Mouse (Mus musculus) retina, adult 2 months (tissue): ENCODE measurements at regions not wholly inside any gene's neighbourhood (a gene's known extent, or its start where the extent isn't known, plus 50 kb on each side); places are given as distances from the start of the nearest gene placed in this dataset.

Experiments
- DNase-seq: peaks from one replicate; pipeline ENCODE4 v3.0.0-alpha.2; 2012; ENCODE audit warnings: low read depth, low spot score

DNA sequence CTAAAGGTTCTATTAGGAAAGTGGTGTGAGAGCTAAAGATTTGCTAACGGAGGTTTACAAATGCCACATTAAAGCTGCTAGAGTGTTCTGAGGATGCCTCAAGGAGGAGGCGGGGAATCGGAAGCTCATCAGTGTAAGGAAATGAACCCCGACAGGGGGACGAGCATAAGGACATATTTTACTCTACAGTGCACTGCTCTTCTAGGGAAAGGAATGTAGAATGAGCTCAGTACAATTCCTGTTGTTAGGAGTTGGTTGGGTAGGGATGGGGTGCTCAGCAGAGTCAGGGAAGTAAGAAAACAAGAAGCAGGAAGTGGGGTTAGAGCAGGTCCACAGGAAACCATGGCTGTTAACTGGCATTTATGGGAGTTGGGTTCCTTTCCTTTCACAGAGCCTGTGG lies 54.6 kb downstream of the Mex3b start:
- DNase-seq, result no peak

DNA sequence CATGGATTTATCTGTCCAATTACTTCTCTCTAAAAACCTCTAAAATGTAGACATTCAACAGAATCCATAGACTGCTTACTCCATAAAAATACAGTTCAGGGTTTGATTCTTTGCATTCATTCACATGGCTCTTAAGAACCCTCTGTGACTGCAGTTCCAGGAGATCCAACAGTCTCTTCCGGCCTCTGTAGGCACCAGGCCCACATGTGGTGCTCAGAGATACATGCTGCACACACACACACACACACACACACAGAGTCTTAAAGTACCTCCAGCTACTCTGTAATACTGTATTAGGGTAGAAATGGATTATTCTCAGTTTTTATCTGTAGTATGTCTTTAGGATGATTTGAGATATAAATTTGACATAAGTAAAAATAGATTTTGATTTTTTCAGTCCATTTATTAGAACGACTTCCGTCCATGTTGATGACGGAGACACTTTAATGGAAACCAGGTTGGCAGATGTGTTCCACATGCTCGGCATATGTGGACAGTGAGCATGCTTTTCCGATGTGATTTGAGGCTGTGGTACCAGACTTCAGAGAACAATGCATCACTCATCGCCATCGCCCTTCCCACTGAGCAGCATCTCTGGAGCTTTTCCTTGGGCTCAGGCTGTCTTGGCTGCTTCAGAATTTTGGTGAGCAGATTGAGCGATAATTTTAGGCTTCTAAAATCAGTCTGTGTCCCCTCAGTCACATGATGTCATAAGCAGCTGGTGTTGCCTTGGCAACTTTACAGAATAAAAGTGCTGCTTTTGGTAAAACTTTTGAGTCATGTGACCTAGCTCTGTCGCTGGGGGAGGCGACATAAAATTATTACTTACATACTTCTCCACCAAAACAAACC lies 56.3 kb downstream of the Mex3b start:
- DNase-seq, result no peak

DNA sequence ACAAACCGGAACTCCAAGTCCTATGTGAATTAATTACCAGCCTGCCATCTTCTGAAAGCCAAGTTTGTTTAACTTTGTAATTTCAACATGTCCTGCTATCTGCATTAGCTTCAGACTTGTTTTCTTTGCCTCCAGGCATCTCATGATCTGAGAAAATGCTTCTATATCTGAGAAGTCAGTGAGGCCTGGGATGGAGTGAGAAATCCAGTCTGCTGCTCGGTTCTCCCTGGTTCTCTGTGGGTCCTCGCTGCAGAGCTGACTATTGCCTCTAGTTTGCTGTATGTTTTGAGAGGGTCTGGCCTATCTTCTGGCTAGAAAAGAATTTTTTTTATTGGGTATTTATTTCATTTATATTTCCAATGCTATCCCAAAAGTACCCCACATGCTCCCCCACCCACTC lies 57.0 kb downstream of the Mex3b start:
- DNase-seq, result no peak

DNA sequence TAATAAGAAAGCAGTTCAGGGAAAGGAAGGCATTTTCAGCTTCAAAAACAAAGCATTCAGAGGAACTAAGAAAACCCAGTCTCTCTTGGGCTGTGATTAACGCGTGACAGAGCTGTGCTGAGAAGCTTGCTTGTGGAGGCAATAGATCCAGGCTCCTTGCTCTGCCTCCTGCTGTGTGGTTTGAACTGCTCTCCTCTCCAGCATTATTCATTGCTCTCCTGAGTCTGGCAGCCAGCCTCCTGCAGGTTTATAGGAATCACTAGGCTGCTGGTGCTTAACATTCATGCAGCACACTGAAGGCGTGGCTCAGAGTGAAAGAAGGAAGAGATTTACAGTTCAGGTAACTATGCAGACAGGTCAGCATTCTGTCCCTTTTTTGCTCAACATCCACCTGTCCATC lies 71.2 kb downstream of the Mex3b start:
- DNase-seq, result no peak

DNA sequence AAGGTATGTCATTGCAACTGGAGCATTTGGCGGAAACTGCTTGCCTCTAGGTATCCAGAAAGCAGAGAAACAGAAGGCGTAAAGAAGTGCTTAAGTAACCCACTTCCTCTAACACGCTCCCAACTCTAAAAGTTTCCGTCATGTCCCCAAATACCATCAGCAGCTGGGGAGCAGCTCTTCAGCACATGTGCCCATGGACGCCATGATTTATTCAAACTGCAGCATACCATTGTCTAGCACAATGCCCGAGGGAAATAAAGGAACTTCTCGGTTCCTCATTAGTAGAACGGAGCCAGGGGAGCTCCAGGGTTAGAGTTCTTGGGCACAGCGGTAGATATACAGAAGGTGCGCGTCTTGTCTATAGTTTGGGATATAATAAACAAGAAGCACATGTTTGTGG lies 72.4 kb downstream of the Mex3b start:
- DNase-seq, result no peak

DNA sequence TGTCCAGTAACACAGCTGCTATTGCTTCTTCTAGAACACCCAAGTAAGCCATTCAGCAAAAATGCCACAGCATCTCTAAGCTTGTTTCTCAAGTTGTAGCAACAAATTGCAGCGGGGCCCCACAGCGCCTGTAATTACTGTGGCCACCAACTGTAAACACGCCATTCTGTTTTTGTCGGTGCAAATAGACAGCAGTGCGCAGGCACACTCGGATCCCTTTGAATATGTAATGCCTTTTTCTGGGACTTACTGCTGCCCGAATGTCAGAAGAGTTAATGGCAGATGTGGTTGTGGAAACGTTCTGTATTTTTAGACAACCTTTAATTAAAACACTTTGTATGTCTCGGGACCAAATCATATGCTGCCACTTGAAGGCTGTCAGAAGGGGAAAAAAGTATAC lies 76.2 kb downstream of the Mex3b start:
- DNase-seq, result no peak

DNA sequence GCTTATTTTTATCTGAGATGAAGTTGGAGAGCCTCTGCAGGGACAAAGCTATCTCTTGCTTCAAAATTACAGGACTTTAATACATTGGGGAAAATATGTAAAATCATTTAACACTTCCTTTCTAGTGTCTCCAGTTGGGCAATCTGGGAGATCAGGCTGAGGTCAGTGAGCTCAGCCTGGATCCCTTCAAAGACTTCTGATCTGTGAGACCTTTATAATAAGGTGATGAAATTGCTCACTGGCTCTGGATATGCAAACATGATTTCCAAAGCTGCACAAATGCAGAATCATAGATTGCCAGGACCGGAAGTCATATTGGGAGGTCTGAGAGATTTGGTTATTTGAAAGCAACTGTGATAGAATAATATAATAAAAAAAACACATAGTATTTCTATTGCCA lies 76.7 kb downstream of the Mex3b start:
- no peak for DNase-seq

DNA sequence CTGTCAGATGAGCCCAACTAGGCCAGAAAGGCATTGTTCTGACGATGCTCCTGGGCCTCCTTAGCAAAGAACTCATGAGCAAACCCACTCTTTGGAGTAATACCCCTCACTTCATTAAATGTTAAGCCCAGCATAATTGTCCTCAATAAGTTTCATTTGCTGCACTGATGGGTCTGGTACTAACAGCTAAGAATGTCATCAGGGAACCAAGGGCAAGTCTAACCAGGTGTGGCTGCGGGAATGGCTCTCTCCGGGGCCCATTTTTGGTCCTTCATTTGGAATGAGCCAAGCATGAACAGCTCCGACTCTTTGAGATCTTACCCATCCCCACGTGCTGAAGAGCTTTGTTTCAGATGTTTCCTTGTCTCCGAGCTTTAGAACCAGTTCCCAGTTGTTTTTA lies 82.2 kb downstream of the Mex3b start:
- no peak for DNase-seq

DNA sequence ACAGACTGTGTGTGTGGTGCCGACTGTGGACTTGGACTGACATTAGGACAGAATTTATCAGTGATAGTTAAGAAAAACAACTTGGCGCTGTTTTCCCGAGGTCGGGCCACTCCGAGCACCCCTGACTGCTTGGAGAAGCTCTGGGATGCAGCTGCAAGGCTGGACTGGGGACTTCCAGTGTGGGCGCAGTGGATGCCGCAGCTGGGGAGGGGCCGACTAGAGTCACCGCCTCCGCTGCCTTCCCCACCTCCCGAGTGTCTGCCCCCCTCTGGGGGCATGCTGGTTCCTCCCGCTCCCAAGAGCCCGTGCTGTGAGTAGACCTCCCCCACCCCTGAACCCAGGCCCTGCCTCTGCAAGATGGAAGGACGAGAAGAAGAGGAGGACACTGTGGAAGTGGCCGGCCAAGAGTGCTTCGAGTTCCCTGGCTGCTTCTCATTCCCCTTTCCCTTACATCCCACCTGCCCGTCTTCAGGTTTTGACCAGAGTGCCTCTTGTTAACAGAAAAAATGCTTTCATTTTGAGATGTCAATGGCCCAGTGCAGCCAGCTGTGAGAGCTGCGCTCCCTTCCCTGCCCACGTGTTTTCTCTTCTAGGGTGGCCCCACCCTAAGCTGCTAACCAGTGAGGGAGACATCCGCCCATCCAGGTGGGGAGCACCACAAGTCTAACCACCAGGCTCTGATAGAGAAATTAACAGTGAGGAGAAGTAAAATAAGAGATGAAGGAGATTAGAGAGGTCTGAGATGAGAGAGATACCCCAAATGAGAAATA lies 90.3 kb downstream of the Mex3b start:
- DNase-seq, result no peak

DNA sequence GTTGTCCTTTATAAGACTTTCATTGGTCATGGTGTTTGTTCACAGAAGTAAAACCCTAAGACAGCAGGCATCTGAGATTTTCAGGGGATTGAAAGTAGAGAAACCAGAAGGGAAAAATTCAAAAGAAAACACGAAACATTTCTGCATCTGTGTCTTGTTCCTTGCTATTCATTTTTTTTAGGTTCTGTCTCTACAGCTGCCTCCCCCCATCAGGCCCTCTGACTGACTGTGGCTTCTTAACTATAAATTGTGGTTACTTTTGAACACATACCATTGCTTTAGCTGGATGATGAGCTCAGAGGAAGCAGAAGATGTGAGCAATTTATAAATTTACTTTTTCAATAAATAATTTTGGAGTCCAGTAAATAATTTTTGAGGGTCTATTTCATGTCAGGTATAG lies 103.5 kb downstream of the Mex3b start:
- DNase-seq, result no peak

DNA sequence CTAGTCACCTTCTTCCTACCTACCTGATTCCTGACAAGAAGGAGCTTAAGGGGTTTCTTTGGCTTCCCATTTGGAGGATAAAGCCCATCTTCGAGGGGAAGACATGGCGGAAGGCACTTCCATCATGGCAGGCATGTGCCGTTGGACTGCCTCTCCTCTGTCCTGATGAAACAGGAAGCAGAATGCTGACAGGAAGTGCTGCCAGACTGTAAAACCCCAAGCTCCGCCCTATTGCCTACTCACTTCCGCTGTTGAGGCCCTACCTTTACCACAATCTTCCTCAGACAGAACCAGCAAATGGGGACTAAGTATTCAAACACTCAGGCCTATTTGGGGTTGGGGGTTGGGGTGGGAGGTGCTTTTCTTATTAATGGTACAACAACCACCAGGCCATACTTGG lies 104.1 kb downstream of the Mex3b start:
- DNase-seq, result no peak

DNA sequence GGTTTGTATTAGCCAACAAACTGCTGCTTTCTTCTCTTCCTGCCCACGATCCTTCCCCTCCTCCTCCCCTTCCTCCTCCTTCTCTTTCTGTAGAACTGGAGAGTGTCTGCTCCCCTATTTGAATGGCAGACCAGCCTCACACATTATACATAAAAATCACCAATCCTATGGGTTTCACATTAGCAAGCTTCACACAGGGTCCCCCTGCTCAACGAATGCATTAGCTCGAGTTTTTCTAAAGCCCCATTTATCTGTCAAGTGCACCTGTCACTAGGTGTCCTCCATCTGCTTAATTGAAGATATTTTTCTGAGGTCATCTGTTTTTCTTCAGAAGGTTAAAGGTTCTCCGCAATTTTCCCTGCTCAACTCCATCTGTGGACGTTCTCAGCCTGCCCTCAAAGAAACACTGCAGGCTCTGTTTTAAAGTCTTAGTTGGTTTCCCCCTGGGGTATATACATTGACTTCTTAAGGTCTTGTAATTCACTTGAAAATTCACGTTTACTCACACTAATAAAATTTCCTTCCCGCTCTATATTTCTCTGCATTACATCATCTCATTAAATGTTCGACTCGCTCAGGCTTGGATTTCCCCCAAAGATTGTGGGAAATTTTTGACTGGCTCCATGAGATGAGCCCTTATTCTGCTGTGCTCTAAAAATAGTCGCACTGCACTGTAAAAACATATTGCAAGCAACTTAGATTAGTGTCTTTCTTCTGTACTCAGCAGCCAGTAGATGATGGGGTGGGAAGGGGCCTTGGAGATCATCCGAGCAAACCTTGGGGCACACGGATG lies 105.3 kb downstream of the Mex3b start:
- no peak for DNase-seq

DNA sequence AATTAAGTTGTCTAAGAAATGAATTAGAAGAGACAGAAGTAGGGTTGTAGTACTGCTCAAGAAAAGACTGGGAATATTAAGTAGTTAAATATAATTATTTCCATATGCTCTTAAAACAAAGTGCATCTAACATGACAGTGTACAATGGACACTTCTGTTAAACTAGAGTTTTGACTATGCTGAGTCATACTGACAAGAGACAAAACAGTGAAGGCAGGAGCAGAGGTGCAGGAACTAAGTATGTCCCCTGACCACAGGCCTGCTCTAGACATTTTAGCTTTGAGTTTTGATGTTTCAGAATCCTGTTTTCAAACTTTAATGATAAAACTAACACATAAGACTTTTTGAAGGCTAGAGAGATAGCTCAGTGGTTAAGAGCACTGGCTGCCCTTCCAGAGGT lies 123.6 kb downstream of the Mex3b start:
- DNase-seq, result no peak

DNA sequence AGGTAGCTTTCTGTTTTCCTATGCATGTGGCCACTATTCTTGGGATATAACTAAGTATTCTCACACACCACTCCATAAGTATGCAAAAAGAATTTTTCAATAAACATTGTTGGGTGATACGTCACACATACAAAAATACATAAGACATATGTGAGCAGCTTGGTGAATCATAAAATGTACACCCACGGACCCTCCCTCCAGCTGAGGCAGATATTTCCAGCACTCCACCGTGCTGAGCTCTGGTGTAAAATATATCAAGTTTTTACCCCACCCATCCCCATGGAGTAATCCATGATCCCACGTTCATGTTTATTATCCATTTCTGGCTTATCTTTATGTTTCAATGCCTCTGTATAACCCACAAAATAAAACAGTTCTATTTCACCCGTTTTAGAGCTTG lies 126.0 kb downstream of the Mex3b start:
- DNase-seq, result no peak

DNA sequence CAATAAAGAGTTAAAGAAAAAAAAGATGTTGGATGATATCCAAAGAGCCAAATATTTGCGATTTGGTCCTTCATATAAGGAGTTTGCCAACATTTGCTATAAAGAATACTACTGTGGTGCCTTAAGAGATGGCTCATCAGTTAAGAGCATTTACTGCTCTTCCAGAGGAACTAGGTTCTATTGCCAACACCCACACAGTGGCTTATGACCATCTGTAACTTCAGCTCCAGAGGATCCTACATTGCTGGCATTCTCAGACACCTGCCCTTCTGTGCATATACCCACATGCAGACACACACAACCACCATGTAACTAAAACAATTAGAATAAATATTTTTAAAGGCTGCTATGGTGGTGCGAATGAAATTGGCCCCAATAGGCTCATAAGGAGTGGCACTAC lies 131.7 kb downstream of the Mex3b start:
- no peak for DNase-seq

DNA sequence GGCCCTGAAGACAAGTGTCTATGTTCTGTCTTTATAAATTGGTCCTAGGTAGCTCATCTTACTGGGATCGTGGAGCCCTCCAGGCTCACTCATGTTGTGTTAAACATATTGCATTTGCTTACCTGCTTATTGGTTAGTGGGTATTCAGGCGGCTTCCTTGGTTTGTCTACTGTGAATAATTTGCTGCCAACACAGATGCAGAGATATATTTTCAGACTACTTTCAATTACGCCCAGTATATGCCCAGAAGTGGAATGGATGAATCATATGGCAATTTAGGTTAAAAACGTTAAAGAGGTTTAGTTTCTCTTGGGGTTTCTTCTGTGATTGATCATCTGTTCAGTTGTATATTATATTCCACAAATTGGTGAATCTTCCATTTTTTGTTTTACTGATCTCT lies 140.4 kb downstream of the Mex3b start:
- DNase-seq, result no peak

DNA sequence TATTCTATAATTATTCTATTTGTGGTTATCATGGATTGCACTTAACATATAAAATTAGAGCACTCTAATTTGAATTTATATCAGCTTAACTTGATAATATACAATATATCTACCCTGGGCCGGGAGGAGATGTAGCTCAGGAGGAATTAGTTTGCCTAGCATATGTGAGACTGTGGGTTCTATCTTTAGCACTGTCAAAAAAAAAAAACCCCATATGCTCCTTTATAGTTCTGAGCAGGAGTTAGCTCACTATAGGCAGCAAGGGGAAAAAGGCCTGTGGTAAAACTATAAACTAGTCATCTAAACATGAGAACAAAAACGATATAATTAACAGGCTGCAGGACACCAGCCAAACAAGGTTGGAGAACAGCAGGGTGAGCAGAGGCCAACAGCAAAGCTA lies 145.0 kb downstream of the Mex3b start:
- DNase-seq, result no peak

DNA sequence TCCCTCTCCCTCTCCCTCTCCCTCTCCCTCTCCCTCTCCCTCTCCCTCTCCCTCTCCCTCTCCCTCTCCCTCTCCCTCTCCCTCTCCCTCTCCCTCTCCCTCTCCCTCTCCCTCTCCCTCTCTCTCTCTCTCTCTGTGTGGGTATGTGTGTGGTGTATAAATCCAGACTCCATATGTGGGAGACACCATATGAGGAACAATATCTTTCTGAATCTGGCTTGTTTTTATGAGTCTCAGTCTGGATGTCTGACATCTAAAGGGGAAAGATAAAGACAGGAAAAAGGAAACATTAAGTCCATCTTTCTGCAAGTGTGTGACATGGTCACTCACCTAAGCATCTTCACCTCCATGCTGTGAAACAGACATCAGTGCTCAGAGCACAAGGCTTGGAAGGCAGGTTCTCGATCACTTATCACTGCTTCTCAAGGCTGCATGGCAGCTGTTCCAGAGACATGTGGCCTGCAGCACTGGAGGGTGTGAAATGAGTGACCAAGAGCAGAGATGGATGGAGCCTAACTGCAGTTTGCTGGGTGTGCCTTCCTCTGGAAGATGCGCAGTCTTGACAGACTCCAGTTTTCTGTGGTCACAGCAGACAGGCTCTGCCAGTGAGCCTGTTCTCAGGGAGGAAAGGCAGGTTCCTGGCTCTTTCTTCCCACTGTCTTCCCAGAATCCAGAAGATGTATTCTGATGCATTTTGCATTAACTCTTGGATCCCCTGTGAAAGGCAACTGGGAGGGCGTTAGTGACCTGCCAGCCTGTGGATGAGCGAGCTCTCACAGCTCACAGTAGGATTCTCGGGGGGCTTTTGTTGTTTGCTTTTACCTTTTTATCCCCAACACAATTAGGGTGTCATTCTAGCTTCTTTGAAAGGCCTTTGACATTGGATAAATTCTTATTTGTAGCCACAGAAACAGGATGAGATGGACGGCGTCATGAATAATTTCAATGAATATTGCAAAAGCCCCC lies 147.9 kb downstream of the Mex3b start:
- no peak for DNase-seq

DNA sequence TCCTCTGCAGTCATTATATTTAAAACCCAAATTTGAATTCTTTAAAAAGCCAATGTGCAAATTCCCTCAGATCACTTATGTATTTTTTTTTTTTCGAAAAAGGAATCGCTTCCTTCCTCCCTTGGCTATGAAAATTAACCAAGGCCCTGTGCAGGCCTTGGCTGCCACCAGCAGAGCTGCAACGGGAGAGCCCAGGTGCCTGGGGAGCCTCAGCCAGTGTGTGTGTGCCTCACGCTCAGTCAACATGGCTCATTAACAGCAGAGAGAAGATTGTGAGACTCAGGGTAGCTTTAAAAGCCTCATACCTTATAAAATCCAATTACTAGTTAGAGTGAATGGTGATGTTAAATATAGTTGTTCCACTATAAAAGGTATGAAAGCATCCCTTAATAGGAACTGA lies 148.6 kb downstream of the Mex3b start:
- no peak for DNase-seq

DNA sequence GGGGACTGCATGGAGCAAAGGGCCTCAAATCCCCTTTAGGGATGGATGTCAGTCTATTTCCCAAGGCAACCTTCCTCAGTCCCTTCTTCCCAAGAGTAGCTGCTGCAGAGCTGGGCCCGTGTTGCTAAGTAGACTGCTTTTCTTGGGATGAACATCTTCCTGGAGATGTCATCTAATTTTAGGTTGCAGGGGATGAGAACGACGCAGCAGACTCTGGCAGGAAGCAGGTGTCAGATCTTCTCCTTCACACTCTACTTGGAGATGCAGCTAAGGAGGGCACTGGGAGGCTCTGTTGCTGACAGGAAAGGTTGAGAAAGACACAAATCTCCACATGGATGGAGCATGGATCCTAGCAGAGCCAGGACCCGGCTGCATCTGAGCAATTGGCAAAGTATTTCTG lies 149.4 kb downstream of the Mex3b start:
- no peak for DNase-seq

DNA sequence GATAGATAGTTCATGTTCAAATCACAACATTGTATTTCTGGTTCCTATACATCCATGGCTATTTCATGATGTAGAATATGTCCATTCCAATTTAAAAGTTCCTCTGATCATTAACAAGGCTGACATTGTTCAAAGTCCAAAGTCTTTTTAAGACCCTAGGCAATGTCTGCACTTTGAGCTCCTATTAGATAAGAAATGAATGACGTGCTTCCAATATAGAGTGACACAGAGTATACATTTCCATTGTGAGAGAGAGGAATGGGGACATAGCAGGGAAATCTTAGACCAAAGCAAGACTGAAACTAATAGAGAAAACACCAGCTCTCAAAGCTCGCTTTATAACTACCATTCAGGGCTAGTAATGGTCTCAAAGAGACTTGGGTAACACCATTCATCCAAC lies 153.5 kb downstream of the Mex3b start:
- no peak for DNase-seq
